ENCODE assay signal across 37 mouse cellular contexts in the genomic region with DNA sequence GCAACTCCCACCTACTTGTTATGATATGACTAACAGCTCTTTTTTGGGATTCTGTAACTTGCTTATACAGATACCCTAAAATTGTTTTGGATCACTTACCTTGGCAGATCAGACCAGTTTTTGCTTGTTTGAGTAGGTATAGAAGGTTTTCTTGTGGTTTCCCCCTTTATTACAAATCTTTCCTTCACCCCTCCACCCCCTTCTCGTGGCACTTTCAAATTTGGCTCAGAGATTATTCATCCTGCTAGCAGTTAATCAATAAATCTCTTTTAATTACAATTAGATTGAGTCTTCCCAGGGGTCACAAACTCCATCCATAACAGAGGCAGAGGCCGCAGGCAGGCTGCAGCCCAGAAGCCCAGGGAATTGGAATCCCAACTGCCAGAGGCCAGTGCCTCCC. TPM values are rescaled to one million over a fixed set of nuclear protein-coding genes. Genes with fewer than 3 reads are reported as not detected.
"Had no signal": no experiment of that assay in that cellular context is flagged by ENCODE, and none has a peak within 500 bp of the region (broad histone marks: within the 10 kb centered on the region; RNA-seq: fewer than 3 reads in every experiment).

A gene (plus strand): TSS at position 301 of the 400 bp plus-strand sequence.

- ATAC-seq: forebrain, embryonic 13.5 days; forebrain, embryonic 14.5 days; forebrain, embryonic 15.5 days; forebrain, embryonic 16.5 days; forebrain, postnatal 0 days had no signal

- H3K27ac ChIP-seq: embryonic facial prominence, embryonic 10.5 days; embryonic facial prominence, embryonic 12.5 days; embryonic facial prominence, embryonic 13.5 days; embryonic facial prominence, embryonic 15.5 days; forebrain, embryonic 10.5 days; forebrain, embryonic 12.5 days; forebrain, embryonic 13.5 days; forebrain, embryonic 15.5 days; gastrocnemius, adult 2 months had no signal

- H3K9me3 ChIP-seq: embryonic facial prominence, embryonic 10.5 days; embryonic facial prominence, embryonic 12.5 days; embryonic facial prominence, embryonic 13.5 days; embryonic facial prominence, embryonic 15.5 days; forebrain, embryonic 10.5 days; forebrain, embryonic 12.5 days; forebrain, embryonic 13.5 days; forebrain, embryonic 15.5 days had no signal

- H3K36me3 ChIP-seq: embryonic facial prominence, embryonic 10.5 days; embryonic facial prominence, embryonic 12.5 days; embryonic facial prominence, embryonic 13.5 days; embryonic facial prominence, embryonic 15.5 days; forebrain, embryonic 10.5 days; forebrain, embryonic 12.5 days; forebrain, embryonic 15.5 days had no signal

- H3K9ac ChIP-seq: embryonic facial prominence, embryonic 12.5 days; embryonic facial prominence, embryonic 13.5 days; embryonic facial prominence, embryonic 15.5 days; forebrain, embryonic 12.5 days; forebrain, embryonic 13.5 days; forebrain, embryonic 15.5 days; forebrain, postnatal 0 days had no signal

- H3K4me1 ChIP-seq: embryonic facial prominence, embryonic 10.5 days; embryonic facial prominence, embryonic 12.5 days; embryonic facial prominence, embryonic 13.5 days; embryonic facial prominence, embryonic 15.5 days; forebrain, embryonic 10.5 days; forebrain, embryonic 13.5 days had no signal

- H3K27me3 ChIP-seq: embryonic facial prominence, embryonic 12.5 days; forebrain, embryonic 15.5 days had no signal

- H3K4me2 ChIP-seq: embryonic facial prominence, embryonic 12.5 days; embryonic facial prominence, embryonic 13.5 days; embryonic facial prominence, embryonic 15.5 days; forebrain, embryonic 12.5 days; forebrain, embryonic 13.5 days; forebrain, embryonic 15.5 days had no signal

- H3K4me3 ChIP-seq: embryonic facial prominence, embryonic 10.5 days; embryonic facial prominence, embryonic 12.5 days; embryonic facial prominence, embryonic 13.5 days; embryonic facial prominence, embryonic 15.5 days; erythroblast, embryonic 14.5 days; forebrain, embryonic 10.5 days; forebrain, embryonic 12.5 days; forebrain, embryonic 13.5 days; forebrain, embryonic 15.5 days; gastrocnemius, adult 2 months had no signal

- DNase-seq: cerebellum, adult 2 months; cerebellum, adult 8-10 months; cerebellum, adult 9-10 months; cerebellum, adult 9-11 months; cerebellum, postnatal 10 days; cerebellum, postnatal 14 days; cerebellum, postnatal 25 days; cerebellum, postnatal 36 days; embryo, embryonic 11 days; forebrain, postnatal 0 days; gastrocnemius, adult 2 months; gastrocnemius, postnatal 10 days; gastrocnemius, postnatal 14 days; gastrocnemius, postnatal 25 days; gastrocnemius, postnatal 36 days; heart, adult 11 months; heart, adult 18-20 months had no signal

RNA-seq across cellular contexts. Expression of the gene that starts here (rescaled TPM):
- total RNA-seq: common myeloid progenitor, adult 5-6 weeks; forebrain, postnatal 0 days; gastrocnemius, adult 18-20 months; gastrocnemius, adult 2 months; gastrocnemius, adult 8-10 months; gastrocnemius, postnatal 10 days; gastrocnemius, postnatal 14 days; gastrocnemius, postnatal 25 days; gastrocnemius, postnatal 36 days; gastrocnemius, postnatal 4 days; granulocyte monocyte progenitor cell, adult 5-6 weeks; heart, adult 18-20 months had no signal
- polyA plus RNA-seq: cerebellum, adult 2 months; cortical plate, adult 2 months; embryonic facial prominence, embryonic 10.5 days; embryonic facial prominence, embryonic 11.5 days; embryonic facial prominence, embryonic 12.5 days; embryonic facial prominence, embryonic 13.5 days; erythroblast, embryonic 14.5 days; forebrain, embryonic 10.5 days; forebrain, embryonic 11.5 days; forebrain, embryonic 12.5 days; forebrain, embryonic 13.5 days; forebrain, embryonic 14.5 days; forebrain, embryonic 15.5 days; forebrain, embryonic 16.5 days; forebrain, postnatal 0 days; gonadal fat pad, adult 2 months had no signal
